Mouse (Mus musculus) thymus, postnatal 10 days (tissue): Measurements from ENCODE around the gene Dync2li1.

ENCODE experiments used
- DNase-seq, 2 experiments: peaks; one replicate each; pipeline ENCODE4 v3.0.0; 2021; ENCODE audit warnings: low spot score in 2 of 2

Gene Dync2li1

GRCm38 (mm10) chr17:84626276-84626856 is at the start of gene Dync2li1:
Dync2li1 (plus strand) TSS chr17:84626496.
- DNase-seq, result peak; percentile 75 to 83

- no peak for DNase-seq
Observed at GRCm38 (mm10) chr17:84576621-84577293, 49.5 kb upstream of the Dync2li1 start.

GRCm38 (mm10) chr17:84579249-84579648 is 47.0 kb upstream of the Dync2li1 start:
- no peak for DNase-seq

GRCm38 (mm10) chr17:84579817-84580216 is 46.5 kb upstream of the Dync2li1 start:
- DNase-seq, result no peak

- no peak for DNase-seq
Observed at GRCm38 (mm10) chr17:84580821-84581220, 45.5 kb upstream of the Dync2li1 start.

GRCm38 (mm10) chr17:84581740-84582414 is 44.4 kb upstream of the Dync2li1 start:
- no peak for DNase-seq

- no peak for DNase-seq
Observed at GRCm38 (mm10) chr17:84584107-84584506, 42.2 kb upstream of the Dync2li1 start.

- no peak for DNase-seq
Observed at GRCm38 (mm10) chr17:84585104-84585503, 41.2 kb upstream of the Dync2li1 start.

GRCm38 (mm10) chr17:84590065-84590464 is 36.2 kb upstream of the Dync2li1 start:
- no peak for DNase-seq

- no peak for DNase-seq
Observed at GRCm38 (mm10) chr17:84591431-84592150, 34.7 kb upstream of the Dync2li1 start.

- no peak for DNase-seq
Observed at GRCm38 (mm10) chr17:84596015-84596441, 30.3 kb upstream of the Dync2li1 start.

GRCm38 (mm10) chr17:84596501-84596900 is 29.8 kb upstream of the Dync2li1 start:
- DNase-seq, result no peak

GRCm38 (mm10) chr17:84597859-84598258 is 28.4 kb upstream of the Dync2li1 start:
- no peak for DNase-seq

GRCm38 (mm10) chr17:84598928-84599327 is 27.4 kb upstream of the Dync2li1 start:
- DNase-seq, result no peak

- no peak for DNase-seq
Observed at GRCm38 (mm10) chr17:84600051-84600983, 26.0 kb upstream of the Dync2li1 start.

- DNase-seq, result no peak
Observed at GRCm38 (mm10) chr17:84601805-84602204, 24.5 kb upstream of the Dync2li1 start.

- no peak for DNase-seq
Observed at GRCm38 (mm10) chr17:84603202-84603627, 23.1 kb upstream of the Dync2li1 start.

- DNase-seq, result no peak
Observed at GRCm38 (mm10) chr17:84603709-84604420, 22.4 kb upstream of the Dync2li1 start.

- DNase-seq, result no peak
Observed at GRCm38 (mm10) chr17:84606976-84607375, 19.3 kb upstream of the Dync2li1 start.

- no peak for DNase-seq
Observed at GRCm38 (mm10) chr17:84607617-84608016, 18.7 kb upstream of the Dync2li1 start.
